Mouse (Mus musculus) limb, embryonic 11.5 days (tissue): ENCODE data around the gene Pbx2. TPM values are rescaled to one million over a fixed set of nuclear protein-coding genes. Genes with fewer than 3 reads are reported as not detected.

Experiments
- ATAC-seq: fragments of 200-750 bp; cut with Nextera tagmentation; 2 replicates; pipeline ENCODE4 v1.8.0; 2017; ENCODE audit warnings: low read depth; ENCODE audit not compliant: insufficient number of reproducible peaks, low FRiP score, low TSS enrichment
- DNase-seq: peaks from one replicate; pipeline ENCODE4 v3.0.0-alpha.2; 2015; ENCODE audit warnings: low spot score
- H3K27ac ChIP-seq: fragments of 300-500 bp; sonication (generic); replicated peaks from 2 replicates; pipeline ENCODE4 v1.5.1; 2014; ENCODE audit warnings: low read depth, mild to moderate bottlenecking, low read length
- H3K27me3 ChIP-seq: fragments of 300-500 bp; sonication (generic); 2 replicates; pipeline ENCODE4 v1.6.1; 2014; ENCODE audit warnings: mild to moderate bottlenecking, low read length, mixed read lengths; ENCODE audit not compliant: control insufficient read depth, insufficient read depth
- H3K36me3 ChIP-seq: fragments of 300-500 bp; sonication (generic); 2 replicates; pipeline ENCODE4 v1.6.1; 2014; ENCODE audit warnings: mild to moderate bottlenecking, low read length, moderate library complexity, mixed read lengths; ENCODE audit not compliant: control insufficient read depth, insufficient read depth
- H3K4me1 ChIP-seq: fragments of 300-500 bp; sonication (generic); 2 replicates; pipeline ENCODE4 v1.6.1; 2014; ENCODE audit warnings: low read length, mixed read lengths; ENCODE audit not compliant: control insufficient read depth, insufficient read depth
- H3K4me2 ChIP-seq: fragments of 300-500 bp; sonication (generic); 2 replicates; pipeline ENCODE4 v1.6.1; 2014; ENCODE audit warnings: low read depth, mild to moderate bottlenecking, moderate library complexity; ENCODE audit not compliant: severe bottlenecking
- H3K4me3 ChIP-seq: fragments of 300-500 bp; sonication (generic); 2 replicates; pipeline ENCODE4 v1.5.1; 2014; ENCODE audit warnings: low read depth, low read length
- H3K9ac ChIP-seq: fragments of 300-500 bp; sonication (generic); 2 replicates; pipeline ENCODE4 v1.6.1; 2014; ENCODE audit warnings: mild to moderate bottlenecking, low read length
- H3K9me3 ChIP-seq: fragments of 300-500 bp; sonication (generic); 2 replicates; pipeline ENCODE4 v1.6.1; 2016; ENCODE audit warnings: low read length; ENCODE audit not compliant: control insufficient read depth
- WGBS: fragments of 180-500 bp; shearing (Covaris S2); extraction: QIAGEN DNeasy Blood & Tissue Kit; methylation state at CpG from one replicate; pipeline ENCODE4 v1.1.7; 2014; 5-methylcytosine and 5-hydroxymethylcytosine counted together
- polyA plus RNA-seq: library from polyadenylated mRNA; unstranded; fragments of >200 nt; fragmentation: Nextera tagmentation; extraction: Ambion mirVana; gene quantifications from 2 replicates; pipeline ENCODE4 v1.2.1, GENCODE M21; 2014

Pbx2 gene
- polyA plus RNA-seq, 1 experiment from 2014 or later: 22.0 TPM

- no peak for ATAC-seq
- no peak for DNase-seq
- Histone ChIP-seq H3K4me3 (no peak overlapping the region), H3K27me3 (no peaks in the 10 kb centered on the region), H3K27ac (no peak overlapping the region), H3K9me3 (no peaks in the 10 kb centered on the region), H3K4me1 (0 out of 2 replicates have a peak, but pooled peaks cover 9% of the 10 kb centered on the region), H3K4me2 (no peak overlapping the region), H3K9ac (no peak overlapping the region), H3K36me3 (no peaks in the 10 kb centered on the region)
- WGBS: 86% methylated on average over 8 of the region's 8 CpGs
These were observed 7.2 kb upstream of the Pbx2 start for GRCm38 (mm10) chr17:34583819-34584218.

GRCm38 (mm10) chr17:34585121-34585520 lies 5.9 kb upstream of the Pbx2 start:
- ATAC-seq: no peak
- peaks cover 21% of the 10 kb centered on the region for H3K4me1 ChIP-seq

GRCm38 (mm10) chr17:34585877-34586771 lies 4.9 kb upstream of the Pbx2 start:
- WGBS: 27% methylated on average over 32 of the region's 32 CpGs
- H3K9me3 ChIP-seq: no peaks in the 10 kb centered on the region
- ATAC-seq (peak; percentile 2; the same call in 1 of the 2 replicates), DNase-seq (peak; percentile 36)
- H3K27ac ChIP-seq: peak overlapping the region; percentile 94
- no peaks in the 10 kb centered on the region for H3K27me3 ChIP-seq
- peaks cover 31% of the 10 kb centered on the region for H3K4me1 ChIP-seq
- H3K9ac ChIP-seq: peak overlapping the region; percentile 92
- H3K36me3 ChIP-seq: no peaks in the 10 kb centered on the region
- H3K4me2 ChIP-seq: peak overlapping the region; percentile 89
- H3K4me3 ChIP-seq: peak overlapping the region; percentile 74

More at GRCm38 (mm10) chr17:34585121-34585520, 5.9 kb upstream of the Pbx2 start:
- H3K27ac ChIP-seq: no peak overlapping the region
- no peak overlapping the region for H3K4me2 ChIP-seq
- H3K4me3 ChIP-seq: no peak overlapping the region
- WGBS: 93% methylated on average over 8 of the region's 8 CpGs
- no peak overlapping the region for H3K9ac ChIP-seq
- H3K36me3 ChIP-seq: no peaks in the 10 kb centered on the region
- DNase-seq: no peak
- no peaks in the 10 kb centered on the region for H3K9me3 ChIP-seq
- H3K27me3 ChIP-seq: no peaks in the 10 kb centered on the region

- DNase-seq (peak; percentile 94), ATAC-seq (peak; percentile 80)
- under 1% methylated on average over 38 of the region's 38 CpGs for WGBS
- Histone ChIP-seq H3K9ac (peak overlapping the region; percentile 92), H3K9me3 (no peaks in the 10 kb centered on the region), H3K4me3 (peak overlapping the region; percentile 74), H3K4me2 (peak overlapping the region; percentile 89), H3K4me1 (peaks cover 36% of the 10 kb centered on the region), H3K27me3 (no peaks in the 10 kb centered on the region), H3K27ac (peak overlapping the region; percentile 94), H3K36me3 (no peaks in the 10 kb centered on the region)
These were observed 4.2 kb upstream of the Pbx2 start for GRCm38 (mm10) chr17:34586796-34587422.

- peak; percentile 77 for ATAC-seq
- no peaks in the 10 kb centered on the region for H3K27me3 ChIP-seq
- H3K27ac ChIP-seq: peak overlapping the region; percentile 94
- peak; percentile 97 for DNase-seq
- H3K4me3 ChIP-seq: peak overlapping the region; percentile 74
- no peaks in the 10 kb centered on the region for H3K36me3 ChIP-seq
- H3K4me1 ChIP-seq: peaks cover 36% of the 10 kb centered on the region
- H3K9ac ChIP-seq: peak overlapping the region; percentile 92
- no peaks in the 10 kb centered on the region for H3K9me3 ChIP-seq
- WGBS: under 1% methylated on average over 50 of the region's 50 CpGs
- peak overlapping the region; percentile 89 for H3K4me2 ChIP-seq
These were observed 3.6 kb upstream of the Pbx2 start for GRCm38 (mm10) chr17:34587423-34587811.

GRCm38 (mm10) chr17:34587814-34588213 lies 3.3 kb upstream of the Pbx2 start:
- WGBS: 5% methylated on average over 19 of the region's 19 CpGs
- no peak for ATAC-seq

GRCm38 (mm10) chr17:34588767-34589166 lies 2.3 kb upstream of the Pbx2 start:
- DNase-seq: no peak
- Histone ChIP-seq H3K36me3 (no peaks in the 10 kb centered on the region), H3K27me3 (no peaks in the 10 kb centered on the region), H3K4me2 (no peak overlapping the region), H3K9me3 (no peaks in the 10 kb centered on the region), H3K9ac (no peak overlapping the region), H3K27ac (peak overlapping the region; percentile 57; the same call in 1 of the 2 replicates), H3K4me1 (peaks cover 42% of the 10 kb centered on the region), H3K4me3 (no peak overlapping the region)
- ATAC-seq: no peak
- 42% methylated on average over 3 of the region's 3 CpGs for WGBS

More at GRCm38 (mm10) chr17:34587814-34588213, 3.3 kb upstream of the Pbx2 start:
- Histone ChIP-seq H3K4me1 (peaks cover 36% of the 10 kb centered on the region), H3K4me3 (peak overlapping the region; percentile 74), H3K4me2 (peak overlapping the region; percentile 89), H3K9ac (peak overlapping the region; percentile 92), H3K27ac (peak overlapping the region; percentile 94), H3K27me3 (no peaks in the 10 kb centered on the region), H3K9me3 (no peaks in the 10 kb centered on the region), H3K36me3 (no peaks in the 10 kb centered on the region)
- no peak for DNase-seq

GRCm38 (mm10) chr17:34589206-34589605 lies 1.9 kb upstream of the Pbx2 start:
- no peaks in the 10 kb centered on the region; the same call in 1 of the 2 replicates for H3K36me3 ChIP-seq
- H3K4me3 ChIP-seq: no peak overlapping the region
- no peaks in the 10 kb centered on the region for H3K27me3 ChIP-seq
- H3K4me2 ChIP-seq: no peak overlapping the region
- ATAC-seq (no peak), DNase-seq (no peak)
- no peak overlapping the region for H3K9ac ChIP-seq
- H3K4me1 ChIP-seq: peaks cover 46% of the 10 kb centered on the region
- H3K9me3 ChIP-seq: no peaks in the 10 kb centered on the region
- H3K27ac ChIP-seq: peak overlapping the region; percentile 57; the same call in 1 of the 2 replicates
- 34% methylated on average over 7 of the region's 7 CpGs for WGBS
